Mouse (Mus musculus) limb, embryonic 11.5 days (tissue): Measurements from ENCODE around the gene Zranb3. TPM values are rescaled to one million over a fixed set of nuclear protein-coding genes. Genes with fewer than 3 reads are reported as not detected.

Experiments used
- ATAC-seq: fragments of 200-750 bp; cut with Nextera tagmentation; 2 replicates; pipeline ENCODE4 v1.8.0; 2017; ENCODE audit warnings: low read depth; ENCODE audit not compliant: insufficient number of reproducible peaks, low FRiP score, low TSS enrichment
- DNase-seq: peaks from one replicate; pipeline ENCODE4 v3.0.0-alpha.2; 2015; ENCODE audit warnings: low spot score
- H3K27ac ChIP-seq: fragments of 300-500 bp; sonication (generic); replicated peaks from 2 replicates; pipeline ENCODE4 v1.5.1; 2014; ENCODE audit warnings: low read depth, mild to moderate bottlenecking, low read length
- H3K27me3 ChIP-seq: fragments of 300-500 bp; sonication (generic); 2 replicates; pipeline ENCODE4 v1.6.1; 2014; ENCODE audit warnings: mild to moderate bottlenecking, low read length, mixed read lengths; ENCODE audit not compliant: control insufficient read depth, insufficient read depth
- H3K36me3 ChIP-seq: fragments of 300-500 bp; sonication (generic); 2 replicates; pipeline ENCODE4 v1.6.1; 2014; ENCODE audit warnings: mild to moderate bottlenecking, low read length, moderate library complexity, mixed read lengths; ENCODE audit not compliant: control insufficient read depth, insufficient read depth
- H3K4me1 ChIP-seq: fragments of 300-500 bp; sonication (generic); 2 replicates; pipeline ENCODE4 v1.6.1; 2014; ENCODE audit warnings: low read length, mixed read lengths; ENCODE audit not compliant: control insufficient read depth, insufficient read depth
- H3K4me2 ChIP-seq: fragments of 300-500 bp; sonication (generic); 2 replicates; pipeline ENCODE4 v1.6.1; 2014; ENCODE audit warnings: low read depth, mild to moderate bottlenecking, moderate library complexity; ENCODE audit not compliant: severe bottlenecking
- H3K4me3 ChIP-seq: fragments of 300-500 bp; sonication (generic); 2 replicates; pipeline ENCODE4 v1.5.1; 2014; ENCODE audit warnings: low read depth, low read length
- H3K9ac ChIP-seq: fragments of 300-500 bp; sonication (generic); 2 replicates; pipeline ENCODE4 v1.6.1; 2014; ENCODE audit warnings: mild to moderate bottlenecking, low read length
- H3K9me3 ChIP-seq: fragments of 300-500 bp; sonication (generic); 2 replicates; pipeline ENCODE4 v1.6.1; 2016; ENCODE audit warnings: low read length; ENCODE audit not compliant: control insufficient read depth
- WGBS: fragments of 180-500 bp; shearing (Covaris S2); extraction: QIAGEN DNeasy Blood & Tissue Kit; methylation state at CpG from one replicate; pipeline ENCODE4 v1.1.7; 2014; 5-methylcytosine and 5-hydroxymethylcytosine counted together
- polyA plus RNA-seq: library from polyadenylated mRNA; unstranded; fragments of >200 nt; fragmentation: Nextera tagmentation; extraction: Ambion mirVana; gene quantifications from 2 replicates; pipeline ENCODE4 v1.2.1, GENCODE M21; 2014

Zranb3 gene
- polyA plus RNA-seq, 1 experiment from 2014 or later, result 15.8 TPM

GRCm38 (mm10) chr1:127989876-127990731 lies 112.7 kb downstream of the Zranb3 start:
- Histone ChIP-seq H3K9me3 (no peaks in the 10 kb centered on the region), H3K4me1 (no peaks in the 10 kb centered on the region), H3K4me2 (no peak overlapping the region), H3K27me3 (no peaks in the 10 kb centered on the region), H3K27ac (no peak overlapping the region), H3K36me3 (peaks cover 4% of the 10 kb centered on the region; the same call in 1 of the 2 replicates), H3K9ac (no peak overlapping the region), H3K4me3 (no peak overlapping the region)
- ATAC-seq (no peak), DNase-seq (no peak)
- WGBS, result 64% methylated on average over 9 of the region's 9 CpGs

GRCm38 (mm10) chr1:127989387-127989786 lies 113.5 kb downstream of the Zranb3 start:
- WGBS, result 84% methylated on average over 4 of the region's 4 CpGs
- Histone ChIP-seq H3K27me3 (no peaks in the 10 kb centered on the region), H3K9ac (no peak overlapping the region), H3K36me3 (peaks cover 4% of the 10 kb centered on the region; the same call in 1 of the 2 replicates), H3K9me3 (no peaks in the 10 kb centered on the region), H3K27ac (no peak overlapping the region), H3K4me1 (no peaks in the 10 kb centered on the region), H3K4me2 (no peak overlapping the region), H3K4me3 (no peak overlapping the region)
- ATAC-seq, result no peak
- DNase-seq, result no peak

GRCm38 (mm10) chr1:127988246-127988645 lies 114.6 kb downstream of the Zranb3 start:
- 89% methylated on average over 3 of the region's 3 CpGs for WGBS

GRCm38 (mm10) chr1:127985391-127985790 lies 117.5 kb downstream of the Zranb3 start:
- Histone ChIP-seq H3K9me3 (no peaks in the 10 kb centered on the region), H3K9ac (no peak overlapping the region), H3K36me3 (peaks cover 2% of the 10 kb centered on the region; the same call in 1 of the 2 replicates), H3K4me2 (no peak overlapping the region), H3K4me3 (no peak overlapping the region), H3K27ac (no peak overlapping the region), H3K4me1 (no peaks in the 10 kb centered on the region), H3K27me3 (no peaks in the 10 kb centered on the region)
- 9% methylated on average over 3 of the region's 3 CpGs for WGBS
- ATAC-seq (no peak), DNase-seq (no peak)

More at GRCm38 (mm10) chr1:127988246-127988645, 114.6 kb downstream of the Zranb3 start:
- H3K36me3 ChIP-seq, result peaks cover 4% of the 10 kb centered on the region; the same call in 1 of the 2 replicates
- H3K4me3 ChIP-seq, result no peak overlapping the region
- H3K9me3 ChIP-seq, result no peaks in the 10 kb centered on the region
- no peak overlapping the region for H3K9ac ChIP-seq
- no peak overlapping the region for H3K4me2 ChIP-seq
- DNase-seq, result no peak
- H3K27me3 ChIP-seq, result no peaks in the 10 kb centered on the region
- no peak for ATAC-seq
- no peak overlapping the region for H3K27ac ChIP-seq
- H3K4me1 ChIP-seq, result no peaks in the 10 kb centered on the region

GRCm38 (mm10) chr1:127983274-127983993 lies 119.4 kb downstream of the Zranb3 start:
- no peak overlapping the region for H3K4me3 ChIP-seq
- H3K9me3 ChIP-seq, result no peaks in the 10 kb centered on the region
- H3K27me3 ChIP-seq, result no peaks in the 10 kb centered on the region
- ATAC-seq, result no peak
- H3K36me3 ChIP-seq, result no peaks in the 10 kb centered on the region; the same call in 1 of the 2 replicates
- no peak overlapping the region for H3K27ac ChIP-seq
- no peaks in the 10 kb centered on the region for H3K4me1 ChIP-seq
- no peak overlapping the region for H3K4me2 ChIP-seq
- WGBS, result 90% methylated on average over 5 of the region's 5 CpGs
- H3K9ac ChIP-seq, result no peak overlapping the region
- DNase-seq, result no peak

- H3K4me3 ChIP-seq, result no peak overlapping the region
- no peak overlapping the region for H3K4me2 ChIP-seq
- ATAC-seq (no peak), DNase-seq (no peak)
- no peaks in the 10 kb centered on the region for H3K9me3 ChIP-seq
- H3K9ac ChIP-seq, result no peak overlapping the region
- H3K27me3 ChIP-seq, result no peaks in the 10 kb centered on the region
- H3K4me1 ChIP-seq, result no peaks in the 10 kb centered on the region
- no peaks in the 10 kb centered on the region for H3K36me3 ChIP-seq
- H3K27ac ChIP-seq, result no peak overlapping the region
- 83% methylated on average over 3 of the region's 3 CpGs for WGBS
These were observed 120.6 kb downstream of the Zranb3 start for GRCm38 (mm10) chr1:127982268-127982667.

- no peak for ATAC-seq
These were observed 121.8 kb downstream of the Zranb3 start for GRCm38 (mm10) chr1:127980911-127981559.

GRCm38 (mm10) chr1:127978125-127978524 lies 124.7 kb downstream of the Zranb3 start:
- DNase-seq, result no peak
- H3K9ac ChIP-seq, result no peak overlapping the region
- no peak overlapping the region for H3K4me2 ChIP-seq
- H3K27ac ChIP-seq, result no peak overlapping the region
- WGBS, result 88% methylated on average over 1 of the region's 1 CpGs
- no peaks in the 10 kb centered on the region for H3K36me3 ChIP-seq
- ATAC-seq, result no peak
- no peaks in the 10 kb centered on the region for H3K9me3 ChIP-seq
- no peaks in the 10 kb centered on the region for H3K4me1 ChIP-seq
- no peaks in the 10 kb centered on the region for H3K27me3 ChIP-seq
- H3K4me3 ChIP-seq, result no peak overlapping the region

More at GRCm38 (mm10) chr1:127980911-127981559, 121.8 kb downstream of the Zranb3 start:
- Histone ChIP-seq H3K27ac (no peak overlapping the region), H3K4me3 (no peak overlapping the region), H3K9ac (no peak overlapping the region), H3K9me3 (no peaks in the 10 kb centered on the region), H3K4me2 (no peak overlapping the region), H3K27me3 (no peaks in the 10 kb centered on the region), H3K4me1 (no peaks in the 10 kb centered on the region), H3K36me3 (no peaks in the 10 kb centered on the region)
- DNase-seq, result no peak
- WGBS, result 28% methylated on average over 2 of the region's 2 CpGs
